Mouse (Mus musculus): ENCODE measurements at regions not wholly inside any gene's neighbourhood (a gene's known extent, or its start where the extent isn't known, plus 50 kb on each side); places are given as distances from the start of the nearest gene placed in this dataset.

DNA sequence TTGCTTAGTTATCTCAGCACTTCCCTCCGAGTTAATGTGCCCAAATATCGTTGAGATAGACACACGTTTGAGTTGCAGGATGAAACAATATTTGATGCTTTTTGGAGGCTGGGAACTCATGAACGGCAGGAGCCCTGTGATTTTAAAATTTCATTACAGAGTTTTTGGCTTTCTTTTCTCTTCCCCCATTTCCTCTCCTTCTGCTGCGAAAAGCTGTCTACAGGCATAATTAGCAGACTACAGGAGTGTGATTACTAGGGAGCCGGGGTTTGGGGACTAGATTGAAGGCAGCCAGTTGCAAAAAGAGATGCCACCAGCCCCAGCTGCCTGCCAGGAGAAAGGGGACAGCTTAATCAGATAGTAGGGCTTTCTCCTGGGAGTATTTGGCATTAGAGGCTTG, 274.2 kb upstream of the Mki67 start:
- DNase-seq: no peak

DNA sequence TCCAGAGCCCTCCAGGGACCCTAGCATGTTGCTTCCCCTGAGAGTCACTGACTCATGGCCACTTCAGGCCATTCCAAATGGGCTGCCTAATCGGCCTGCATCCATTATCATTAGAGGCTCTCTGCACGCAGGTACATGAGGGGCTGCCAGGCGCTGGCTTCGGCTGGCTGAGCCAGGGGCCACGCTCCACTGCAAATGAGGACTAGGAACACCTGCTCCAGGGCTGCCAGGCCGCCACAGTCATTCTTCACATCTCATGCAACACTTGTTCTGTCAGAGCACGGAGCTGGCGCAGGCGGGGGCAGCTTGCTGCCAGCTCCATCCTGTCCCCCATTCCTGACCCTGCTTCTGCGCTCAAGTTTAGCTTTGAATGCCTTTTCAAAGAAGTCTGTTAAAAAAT, 280.7 kb upstream of the Mki67 start:
- no peak for DNase-seq

DNA sequence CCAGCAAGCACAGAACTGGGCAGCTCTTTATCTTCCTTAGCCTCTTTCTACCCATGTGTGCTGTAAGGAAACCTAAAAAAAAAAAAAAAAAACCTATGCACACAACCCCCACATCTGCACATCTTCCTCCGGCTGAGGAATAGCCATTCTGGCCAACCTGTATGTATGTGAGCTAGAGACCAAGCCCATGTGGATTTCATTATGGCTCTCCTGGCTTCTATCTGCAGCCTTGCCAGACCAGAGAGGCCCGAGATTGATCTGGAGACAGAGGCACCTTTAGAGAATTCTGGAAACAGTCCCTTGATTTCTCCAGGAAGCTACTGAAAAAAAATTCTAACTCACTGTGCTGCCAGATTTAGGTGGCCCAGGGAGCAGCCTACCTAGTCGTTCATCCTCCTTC, 281.5 kb upstream of the Mki67 start:
- no peak for DNase-seq

DNA sequence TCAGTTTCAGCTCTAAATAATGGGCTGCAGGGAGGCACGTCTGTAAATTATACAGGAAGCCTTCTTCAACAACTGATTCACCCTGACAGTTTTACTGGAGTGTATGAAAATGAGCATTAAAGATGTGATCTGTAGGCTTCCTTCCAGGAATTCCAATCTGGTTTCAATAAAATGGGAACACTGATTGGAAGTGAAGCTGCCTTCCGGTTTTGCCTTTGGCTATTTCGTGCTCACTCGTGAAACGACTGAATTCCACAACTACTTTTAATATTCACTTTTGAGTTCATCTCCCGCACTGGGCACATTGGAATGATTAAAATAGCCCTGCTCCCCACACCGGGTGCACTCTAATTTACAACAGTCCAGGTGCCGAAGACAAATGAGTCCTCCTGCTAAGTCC, 286.2 kb upstream of the Mki67 start:
- no peak for DNase-seq

DNA sequence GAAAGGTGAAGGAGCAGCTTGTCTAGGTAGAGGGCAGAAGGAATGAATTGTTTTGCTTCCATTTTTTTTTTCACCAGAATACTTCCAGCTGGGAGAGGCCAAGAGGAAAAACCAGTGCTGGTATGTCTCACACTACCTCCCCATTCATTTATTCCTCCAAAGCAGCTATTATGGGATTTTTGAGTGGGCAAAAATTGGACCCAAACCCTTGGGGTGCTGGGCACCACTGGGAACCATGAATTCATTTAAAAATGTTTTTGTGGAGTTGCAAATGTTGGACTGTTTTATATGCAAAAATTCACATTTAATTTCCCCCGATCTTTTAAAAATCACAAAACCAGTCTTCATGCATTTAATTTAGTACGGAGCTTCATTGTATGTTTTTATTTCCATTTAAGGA, 287.1 kb upstream of the Mki67 start:
- no peak for DNase-seq

DNA sequence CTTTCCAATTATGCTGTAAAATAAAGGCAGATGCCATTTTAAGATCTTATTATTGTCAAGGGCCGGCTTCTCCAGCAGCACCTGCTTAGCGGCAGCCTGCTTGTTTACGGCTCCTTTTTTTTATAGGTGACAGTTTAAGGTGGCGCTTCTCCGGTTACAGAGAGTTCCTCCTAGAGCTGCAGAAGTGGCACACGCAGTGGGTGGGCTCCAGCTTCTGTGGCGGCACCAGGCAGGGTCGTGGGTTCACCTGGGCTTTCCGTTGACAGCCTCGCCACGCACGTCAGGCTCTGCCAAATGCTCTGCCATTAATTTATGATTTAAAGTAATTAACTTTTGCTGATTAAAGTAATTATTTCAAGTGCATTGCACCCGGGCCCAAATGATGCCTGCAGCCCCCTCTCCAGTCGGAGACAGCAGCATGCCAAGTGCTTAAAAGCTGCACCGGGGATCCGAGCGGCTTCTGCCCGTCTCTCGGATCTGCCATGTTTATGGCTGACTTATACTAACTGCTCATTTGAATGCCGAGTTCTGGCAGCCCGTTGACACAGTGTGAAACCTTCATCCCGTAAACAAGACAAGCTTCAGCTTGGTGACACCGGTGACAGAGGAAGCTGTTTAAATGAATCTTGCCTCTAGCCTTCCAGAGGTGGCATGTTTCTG, 291.8 kb upstream of the Mki67 start:
- DNase-seq: no peak

DNA sequence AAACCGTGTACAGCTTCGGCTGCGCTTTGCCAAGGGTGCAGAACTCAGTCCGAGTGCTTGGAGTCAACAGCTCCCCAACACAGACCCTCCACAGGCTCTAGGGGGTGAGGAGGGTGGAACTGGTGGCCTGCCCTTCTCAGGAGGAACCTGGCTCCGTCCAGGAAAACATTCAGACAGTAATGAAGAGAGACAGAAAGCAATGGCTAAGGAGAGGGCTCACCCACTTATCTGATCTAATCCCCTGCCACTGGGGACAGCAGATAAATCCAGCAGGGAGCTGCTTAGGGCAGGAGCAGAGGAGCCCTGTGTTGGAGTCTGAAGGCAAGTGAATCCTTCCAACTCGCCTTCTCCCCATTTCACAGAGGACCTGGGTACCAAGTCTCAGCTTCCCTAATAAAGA, 292.3 kb upstream of the Mki67 start:
- DNase-seq: no peak

DNA sequence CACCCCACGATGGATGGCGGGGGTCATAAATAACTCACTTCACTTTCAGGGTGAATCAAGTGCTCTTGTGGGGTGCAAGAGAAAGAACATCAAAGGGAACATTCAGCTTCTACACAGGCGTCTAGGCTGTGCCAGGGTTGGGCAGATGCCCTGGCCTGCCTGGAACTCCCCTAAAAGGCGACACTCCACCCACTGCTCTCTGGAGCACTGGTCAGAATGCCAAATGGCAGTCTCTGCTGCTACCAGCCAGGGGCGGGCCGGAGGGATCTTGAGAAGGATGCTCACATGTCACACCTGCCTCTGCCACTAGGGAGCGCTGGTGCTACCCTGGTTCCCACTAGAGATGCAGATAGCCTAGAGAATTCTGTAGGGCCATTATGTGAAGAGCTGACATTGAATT, 293.9 kb upstream of the Mki67 start:
- peak; percentile 41 to 58 for DNase-seq

DNA sequence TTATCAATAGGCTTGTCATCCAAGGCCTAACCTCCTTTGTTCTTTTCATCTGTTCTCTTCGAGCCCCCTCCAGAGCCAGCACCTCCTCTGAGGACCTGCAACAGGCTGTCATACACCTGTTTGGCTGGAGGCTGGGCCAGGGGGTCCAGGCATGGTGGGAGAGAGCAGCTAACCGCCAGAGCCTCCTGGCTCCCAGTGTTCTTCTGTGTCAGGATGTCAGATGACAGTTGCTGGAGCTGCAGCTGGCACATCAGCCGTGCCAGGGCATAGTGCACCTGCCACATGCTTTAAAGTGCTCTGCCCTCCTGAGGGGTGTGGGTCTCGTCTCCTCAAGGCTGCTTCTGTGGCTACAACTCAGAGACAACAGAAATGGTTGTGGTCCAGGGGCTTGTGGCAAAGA, 298.5 kb upstream of the Mki67 start:
- DNase-seq: no peak

DNA sequence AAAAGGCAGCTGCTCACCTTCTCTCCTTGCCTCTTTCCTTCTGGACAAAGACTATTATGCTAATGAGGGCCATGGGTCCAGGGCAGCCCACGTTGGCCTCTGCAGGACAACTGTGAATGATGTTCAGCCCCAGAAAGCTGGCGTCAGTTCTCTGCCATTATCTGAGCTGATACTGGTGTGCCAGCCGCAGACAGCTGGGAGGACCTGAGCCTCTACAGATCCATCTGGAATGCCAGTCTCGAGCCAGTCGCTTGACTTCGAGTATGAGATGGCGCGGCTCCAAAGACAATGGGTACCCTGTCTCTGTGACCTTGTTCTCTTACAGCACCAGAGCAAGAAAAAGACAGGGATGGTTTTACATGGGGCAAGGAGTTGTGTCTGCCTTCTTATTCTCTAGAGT, 300.8 kb upstream of the Mki67 start:
- DNase-seq: peak; percentile 73 to 80

DNA sequence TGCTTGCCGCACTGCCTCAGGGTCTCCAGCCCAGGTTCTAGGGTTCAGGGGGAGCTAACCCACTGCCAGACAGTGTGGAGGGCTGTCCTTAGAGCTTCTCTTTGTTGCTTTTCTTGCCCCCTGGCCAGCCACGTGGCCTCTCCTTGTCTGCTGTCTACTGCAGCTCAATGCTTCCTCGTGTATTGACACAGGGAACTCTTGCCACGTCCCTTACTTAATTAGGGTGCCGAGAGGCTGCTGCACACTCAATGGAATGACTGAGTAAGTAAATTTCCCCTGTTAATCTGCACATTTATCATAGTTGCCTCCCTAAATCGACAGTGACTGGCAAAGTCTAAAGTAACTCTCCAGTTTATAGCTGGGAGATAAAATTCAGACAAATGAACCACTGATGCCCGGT, 304.4 kb upstream of the Mki67 start:
- no peak for DNase-seq

DNA sequence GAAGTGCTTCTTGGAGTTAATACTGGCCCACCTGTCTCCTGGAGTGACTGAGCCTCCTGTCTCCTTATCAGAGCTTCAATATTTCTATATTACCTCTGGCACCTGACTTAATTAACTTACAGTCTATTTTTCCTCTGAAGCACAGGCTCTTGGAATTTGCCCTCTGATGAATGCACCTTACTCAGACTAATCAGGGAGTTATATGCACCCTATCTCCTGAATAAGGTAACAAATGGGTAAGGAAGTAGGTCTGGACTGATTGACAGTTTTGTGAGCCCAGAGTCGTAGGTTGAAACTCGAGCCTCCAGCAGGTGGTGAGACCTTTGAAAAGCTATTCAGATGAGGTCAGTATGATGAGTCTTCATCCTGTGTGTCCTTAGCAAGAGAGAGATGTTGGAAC, 304.9 kb upstream of the Mki67 start:
- DNase-seq: no peak

DNA sequence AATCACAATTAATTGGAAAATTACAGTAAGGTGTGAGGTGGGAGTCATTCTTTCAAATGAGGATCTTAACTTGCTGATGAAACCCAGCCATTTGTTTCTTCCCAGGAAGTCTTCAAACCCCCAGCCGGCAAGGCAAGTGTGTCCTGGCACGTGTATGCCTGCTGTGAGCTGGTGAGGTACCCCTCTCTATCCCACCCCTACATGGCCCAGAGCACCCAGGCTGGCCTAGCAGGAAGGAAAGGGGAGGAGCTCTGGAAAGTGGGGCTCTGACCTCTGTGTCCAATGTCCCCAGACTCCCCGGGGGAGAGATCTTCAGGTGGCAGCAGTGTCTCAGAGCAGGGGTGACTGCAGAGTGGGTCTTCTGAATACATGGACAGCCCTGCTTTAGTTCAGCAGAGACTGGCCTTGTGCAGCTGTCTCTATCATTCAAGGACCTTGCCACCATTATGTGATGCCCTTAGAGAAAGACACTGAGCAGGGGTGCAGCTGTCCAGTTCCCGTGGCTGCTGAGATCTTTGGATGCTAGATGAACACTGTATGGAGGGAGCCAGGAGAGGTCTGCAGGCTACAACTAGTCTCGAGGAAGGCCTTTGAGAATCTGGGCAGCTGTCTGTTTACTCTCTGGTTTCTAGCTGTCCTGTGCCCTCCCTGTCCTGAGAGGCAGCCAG, 306.8 kb upstream of the Mki67 start:
- no peak for DNase-seq

DNA sequence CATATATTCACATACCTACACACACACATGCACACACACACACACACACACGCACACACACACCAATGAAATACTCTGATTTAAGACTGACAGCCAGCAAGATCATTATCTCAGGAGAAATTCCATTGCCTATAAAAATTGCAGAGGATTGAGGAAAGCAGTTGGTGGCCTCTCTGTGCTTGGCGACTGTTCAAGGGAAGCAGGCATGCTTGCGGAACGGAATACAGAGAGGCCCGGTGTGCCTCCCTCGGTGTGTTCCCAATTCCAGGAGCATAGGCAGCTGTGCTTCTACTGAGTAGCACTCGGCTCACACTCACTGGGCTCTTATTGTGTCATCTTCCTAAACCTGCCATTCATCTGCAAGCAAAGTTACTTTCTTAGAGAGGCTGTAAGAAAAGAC, 310.3 kb upstream of the Mki67 start:
- DNase-seq: no peak

DNA sequence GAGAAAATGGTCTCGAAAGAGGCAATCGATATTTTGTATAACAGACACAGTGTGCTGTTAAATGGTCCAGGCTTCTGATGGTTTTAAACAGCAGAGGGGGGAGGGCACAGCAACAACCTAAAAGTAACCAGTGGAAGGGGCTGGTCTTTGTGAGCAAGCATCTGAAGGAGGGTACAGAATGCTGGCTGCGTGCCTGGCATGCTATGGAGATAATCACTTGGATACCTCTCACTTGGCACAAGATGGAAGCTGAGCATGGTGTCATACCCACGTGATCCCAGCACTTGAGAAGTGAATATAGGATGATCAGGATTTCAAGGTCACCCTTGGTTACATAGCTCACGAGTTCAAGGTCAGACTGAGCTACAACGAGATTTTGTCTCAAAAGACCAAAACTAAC, 315.9 kb upstream of the Mki67 start:
- no peak for DNase-seq

DNA sequence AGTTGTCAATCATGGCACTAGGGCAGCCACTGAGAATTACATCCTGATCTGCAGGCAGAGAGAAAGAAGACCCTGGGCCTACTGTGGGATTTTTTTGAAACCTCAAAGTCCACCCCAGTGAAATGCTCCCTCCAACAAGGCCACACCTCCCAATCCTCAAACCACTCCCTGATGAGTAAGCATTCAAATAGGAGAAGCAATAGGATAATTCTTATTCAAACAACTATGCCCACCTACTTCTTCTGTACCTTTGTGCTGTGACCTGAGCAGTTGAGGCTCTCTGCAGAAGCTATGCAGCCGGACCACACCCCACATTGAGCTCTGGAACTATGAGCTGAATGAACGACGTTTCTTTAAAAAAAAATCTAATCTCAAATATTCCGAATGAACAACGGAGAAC, 317.4 kb upstream of the Mki67 start:
- no peak for DNase-seq

DNA sequence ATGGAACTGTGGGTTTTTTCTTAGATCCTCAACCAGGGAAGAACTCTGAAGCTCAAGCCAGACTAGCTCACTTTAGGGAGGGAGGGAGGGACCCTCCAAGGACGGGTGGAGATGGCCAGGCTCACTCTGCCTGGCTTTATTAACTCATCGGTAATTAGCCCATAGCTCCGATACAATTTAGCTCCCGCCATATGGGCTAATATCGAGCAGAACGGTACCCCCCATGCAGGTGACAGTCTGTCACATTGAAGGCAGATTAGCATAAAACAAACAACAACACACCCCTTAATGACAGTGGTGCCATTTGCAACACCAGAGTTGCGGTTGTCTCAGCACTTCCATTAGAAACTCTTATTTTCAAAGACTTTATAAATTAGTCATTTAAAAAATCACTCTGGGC, 319.6 kb upstream of the Mki67 start:
- DNase-seq: no peak

DNA sequence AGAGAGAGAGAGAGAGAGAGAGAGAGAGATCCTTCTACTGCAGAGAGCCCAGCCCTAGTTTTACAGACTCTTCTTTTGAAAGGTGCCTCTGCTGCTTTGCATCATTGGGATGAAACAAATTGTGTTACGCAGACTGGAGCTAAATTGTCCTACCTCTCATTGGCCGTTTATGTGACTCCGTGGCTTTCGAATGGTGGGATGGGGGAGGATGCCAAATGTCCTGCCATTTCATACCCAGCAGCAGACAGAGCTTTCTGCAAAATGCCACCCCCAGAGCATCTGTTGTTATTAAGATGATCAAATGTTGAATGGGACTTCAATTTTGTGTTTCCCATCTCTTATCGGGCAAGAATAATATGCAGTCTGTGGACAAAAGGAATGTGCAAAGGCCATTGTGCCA, 321.9 kb upstream of the Mki67 start:
- no peak for DNase-seq

DNA sequence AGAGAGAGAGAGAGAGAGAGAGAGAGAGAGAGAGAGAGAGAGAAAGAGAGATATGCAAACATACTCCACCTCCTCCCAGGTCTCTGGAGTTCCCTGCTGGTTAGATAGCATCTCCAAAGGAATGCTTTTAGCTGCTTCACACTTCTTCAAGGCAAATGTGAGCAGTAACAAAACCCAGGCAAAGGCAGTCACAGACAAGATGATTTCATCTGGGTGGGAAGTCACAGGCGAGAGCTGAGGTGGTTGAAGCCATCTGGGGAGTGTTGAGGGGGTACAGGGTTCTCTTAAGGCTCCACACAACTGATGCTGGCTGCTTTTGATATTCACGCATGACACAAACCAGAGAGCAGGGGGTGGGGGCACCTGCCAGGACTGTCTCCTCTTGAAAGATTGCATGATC, 322.7 kb upstream of the Mki67 start:
- DNase-seq: no peak

DNA sequence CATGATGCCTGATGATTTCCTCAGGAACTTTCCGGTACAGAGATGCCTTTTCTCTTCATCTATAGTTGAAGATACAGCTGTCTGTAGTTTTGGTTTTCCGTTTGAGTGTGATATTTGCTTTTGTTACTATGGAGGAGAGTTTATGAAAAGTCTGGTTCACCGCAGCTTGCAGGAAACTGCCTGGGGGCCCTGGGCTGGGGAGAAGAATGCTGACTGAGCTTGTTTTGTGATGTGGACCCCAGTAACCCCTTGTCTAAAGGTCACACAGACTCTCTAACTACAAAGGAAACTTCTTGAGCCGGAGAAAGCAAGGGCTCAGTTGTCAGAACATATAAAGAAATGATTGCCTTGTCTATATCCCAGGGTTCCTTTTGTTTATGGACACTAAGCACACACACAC, 325.8 kb upstream of the Mki67 start:
- DNase-seq: no peak

DNA sequence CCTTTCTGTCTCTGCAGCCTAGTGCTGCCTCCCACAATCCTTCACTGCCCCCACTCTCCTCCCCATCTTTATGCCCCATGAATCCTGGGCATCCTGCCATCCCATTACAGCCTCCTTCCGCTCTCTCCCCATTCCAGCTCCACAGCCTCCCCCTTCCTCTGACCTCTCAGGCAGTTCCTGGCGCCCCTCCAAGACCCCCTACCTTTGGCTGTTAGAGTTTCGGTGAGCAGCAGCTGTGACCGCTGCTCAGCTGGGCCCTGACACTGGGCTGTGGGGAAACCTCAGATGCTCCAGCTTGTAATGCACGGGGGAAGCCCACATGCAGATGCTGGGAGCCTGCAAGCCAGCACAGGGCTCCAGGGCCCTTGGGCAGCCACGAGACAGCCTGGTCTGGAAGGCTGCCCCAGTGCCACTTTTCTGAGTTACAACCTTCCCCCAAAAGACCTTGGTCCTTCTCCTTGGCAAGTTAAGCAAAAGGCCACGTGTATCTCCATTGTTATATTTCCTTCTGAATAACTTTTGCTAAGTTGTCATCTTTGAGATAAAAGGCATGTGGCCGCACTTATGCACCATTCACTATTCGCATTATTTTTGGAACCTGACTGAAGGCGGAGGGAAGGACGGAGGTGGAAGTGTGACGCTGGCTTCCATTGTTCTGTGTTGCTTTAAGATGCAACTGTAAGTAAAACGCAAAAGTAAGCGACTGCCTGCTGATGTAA, 330.6 kb upstream of the Mki67 start:
- DNase-seq: peak; percentile 33 to 41

DNA sequence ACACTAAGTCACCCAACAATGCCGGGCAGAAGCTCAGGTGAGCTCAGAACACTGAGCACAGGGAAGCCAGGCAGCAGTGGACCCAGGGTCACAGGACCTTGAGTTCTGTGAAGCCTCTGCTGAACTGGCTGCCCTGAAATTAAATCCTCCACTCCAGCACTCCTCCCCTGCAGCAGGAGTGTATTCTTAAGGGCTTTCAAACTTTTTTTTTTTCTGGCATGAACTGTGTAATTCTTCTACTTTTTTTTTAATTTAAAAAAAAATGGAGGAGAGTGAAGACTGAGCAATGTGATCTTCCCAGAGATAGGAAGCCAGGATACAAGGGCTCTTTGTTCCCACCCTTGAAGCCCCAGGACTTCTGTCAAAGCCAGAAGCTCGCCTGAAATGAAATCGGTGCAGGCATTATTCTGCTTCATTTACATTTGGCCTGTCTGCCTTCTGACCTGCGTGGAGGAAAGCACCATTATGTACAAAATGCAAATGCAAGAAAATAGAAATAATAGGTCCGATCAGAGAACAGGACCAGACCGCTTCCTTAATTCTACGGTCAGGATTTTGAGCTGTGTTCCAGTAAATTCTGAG, 331.3 kb upstream of the Mki67 start:
- no peak for DNase-seq

DNA sequence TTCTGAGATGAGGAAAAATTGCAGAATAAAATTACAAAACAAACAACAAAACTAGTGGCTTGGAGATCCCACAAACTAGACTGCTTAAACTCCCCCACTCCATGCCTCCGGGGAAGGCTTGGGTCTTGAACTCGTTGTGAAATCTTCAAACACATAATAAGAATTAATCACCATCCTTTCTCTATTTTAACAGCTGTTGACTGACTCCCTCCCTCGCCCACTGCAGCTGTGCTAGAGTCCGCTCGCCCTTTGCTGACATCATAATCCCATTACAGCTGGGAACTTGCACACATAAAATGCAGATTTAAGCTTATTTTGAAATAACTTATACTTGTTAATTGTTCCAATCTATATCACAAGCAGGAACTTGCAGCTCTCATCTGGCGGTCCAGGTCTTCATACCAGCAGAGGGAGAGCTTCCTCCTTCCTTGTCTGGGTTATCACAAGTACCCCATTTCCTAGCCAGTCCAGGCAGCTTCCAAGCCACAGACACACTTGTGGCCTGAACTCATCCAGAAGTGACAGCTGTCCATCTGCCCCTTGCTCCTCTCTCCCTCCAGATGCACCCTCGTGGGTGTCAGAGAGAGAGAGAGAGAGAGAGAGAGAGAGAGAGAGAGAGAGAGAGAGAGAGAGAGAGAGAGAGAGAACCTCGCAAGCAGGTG, 332.9 kb upstream of the Mki67 start:
- peak; percentile 18 to 33 for DNase-seq

Data from heart, adult 18-20 months (tissue).